Mouse (Mus musculus) right cerebral cortex, postnatal 14 days (tissue): ENCODE data around the gene Ins2.

Experiments used
- DNase-seq: peaks from one replicate; pipeline ENCODE4 v3.0.0; 2022

Ins2 gene

GRCm38 (mm10) chr7:142663151-142663550, 80.0 kb downstream of the Ins2 start:
- no peak for DNase-seq

- no peak for DNase-seq
These were observed 81.4 kb downstream of the Ins2 start for GRCm38 (mm10) chr7:142661811-142662210.

GRCm38 (mm10) chr7:142661046-142661445, 82.1 kb downstream of the Ins2 start:
- no peak for DNase-seq

- DNase-seq, result no peak
These were observed 82.6 kb downstream of the Ins2 start for GRCm38 (mm10) chr7:142660651-142660945.

- no peak for DNase-seq
These were observed 83.2 kb downstream of the Ins2 start for GRCm38 (mm10) chr7:142659767-142660650.

- no peak for DNase-seq
These were observed 84.0 kb downstream of the Ins2 start for GRCm38 (mm10) chr7:142659181-142659681.

GRCm38 (mm10) chr7:142658681-142659180, 84.5 kb downstream of the Ins2 start:
- no peak for DNase-seq

GRCm38 (mm10) chr7:142657821-142658614, 85.2 kb downstream of the Ins2 start:
- DNase-seq, result no peak

GRCm38 (mm10) chr7:142657341-142657791, 85.8 kb downstream of the Ins2 start:
- no peak for DNase-seq

GRCm38 (mm10) chr7:142656055-142656454, 87.1 kb downstream of the Ins2 start:
- DNase-seq, result no peak

- no peak for DNase-seq
These were observed 87.5 kb downstream of the Ins2 start for GRCm38 (mm10) chr7:142655633-142656032.

- DNase-seq, result no peak
These were observed 89.5 kb downstream of the Ins2 start for GRCm38 (mm10) chr7:142653726-142654125.

GRCm38 (mm10) chr7:142646676-142647075, 96.5 kb downstream of the Ins2 start:
- no peak for DNase-seq

GRCm38 (mm10) chr7:142645045-142645444, 98.1 kb downstream of the Ins2 start:
- DNase-seq, result no peak

GRCm38 (mm10) chr7:142636178-142636577, 107.0 kb downstream of the Ins2 start:
- DNase-seq, result no peak

- no peak for DNase-seq
These were observed 112.5 kb downstream of the Ins2 start for GRCm38 (mm10) chr7:142630691-142631090.

- no peak for DNase-seq
These were observed 113.4 kb downstream of the Ins2 start for GRCm38 (mm10) chr7:142629806-142630205.
